Comparison of ENCODE assay signal across 9 mouse cellular contexts in the genomic region with DNA sequence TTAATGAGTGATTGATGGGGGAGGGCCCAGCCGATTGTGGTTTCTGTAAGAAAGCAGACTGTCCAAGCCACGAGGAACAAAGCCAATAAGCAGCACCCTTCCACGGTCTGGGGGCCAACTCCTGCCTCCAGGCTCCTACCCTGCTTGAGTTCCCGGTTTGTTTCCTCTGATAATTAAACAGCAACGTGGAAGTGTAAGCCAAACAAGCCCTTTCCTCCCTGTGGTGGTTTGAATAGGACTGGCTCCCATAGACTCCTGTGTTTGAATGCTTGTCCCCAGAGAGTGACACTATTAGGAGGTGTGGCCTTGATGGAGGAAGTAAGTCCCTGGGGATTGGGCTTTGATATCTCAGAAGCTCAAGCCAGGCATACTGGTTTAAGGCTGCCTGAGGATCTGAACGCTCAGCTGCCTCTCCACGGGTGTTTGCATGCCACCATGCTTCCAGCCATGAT. TPM values are rescaled to one million over a fixed set of nuclear protein-coding genes. Genes with fewer than 3 reads are reported as not detected.
DNase-seq lines count a peak whose midpoint lies in the region; ATAC-seq and TF ChIP-seq lines count a peak whose summit lies in the region.
"Had no signal": no experiment of that assay in that cellular context is flagged by ENCODE, and none has a peak within 500 bp of the region (broad histone marks: within the 10 kb centered on the region; RNA-seq: fewer than 3 reads in every experiment).

No protein-coding gene starts in this region.

- H3K4me1 ChIP-seq in hindbrain, embryonic 10.5 days (replicated peaks) = peaks cover 52% of the 10 kb centered on the region
- peaks cover 22% of the 10 kb centered on the region for H3K4me1 ChIP-seq in hindbrain, embryonic 13.5 days (replicated peaks)
- H3K4me1 ChIP-seq in E14TG2a.4 (replicated peaks; ENCODE audit: low read depth, low read length) = peaks cover 68% of the 10 kb centered on the region
- H3K4me1 ChIP-seq in embryonic facial prominence, embryonic 12.5 days = peaks cover 20% of the 10 kb centered on the region
- H3K4me1 ChIP-seq in lung, embryonic 16.5 days (replicated peaks; ENCODE audit: control insufficient read depth, insufficient read depth, low read length) = peaks cover 36% of the 10 kb centered on the region

- no peak for ATAC-seq in hindbrain, embryonic 13.5 days (ENCODE audit: low FRiP score)
- ATAC-seq in embryonic facial prominence, embryonic 12.5 days (ENCODE audit: insufficient number of reproducible peaks, insufficient read depth, low FRiP score, low TSS enrichment) = no peak
- no peak for ATAC-seq in lung, embryonic 16.5 days (ENCODE audit: low read depth)

- H3K9me3 ChIP-seq in hindbrain, embryonic 10.5 days = no peaks in the 10 kb centered on the region
- no peaks in the 10 kb centered on the region for H3K9me3 ChIP-seq in hindbrain, embryonic 13.5 days
- no peaks in the 10 kb centered on the region for H3K9me3 ChIP-seq in E14TG2a.4 (ENCODE audit: low read length)
- H3K9me3 ChIP-seq in embryonic facial prominence, embryonic 12.5 days = no peaks in the 10 kb centered on the region
- no peaks in the 10 kb centered on the region for H3K9me3 ChIP-seq in lung, embryonic 16.5 days (ENCODE audit: control insufficient read depth, low read length)

- 0 out of 2 replicates have a peak, but pooled peaks cover 2% of the 10 kb centered on the region for H3K27me3 ChIP-seq in hindbrain, embryonic 10.5 days (ENCODE audit: insufficient read depth, poor library complexity, severe bottlenecking)
- no peaks in the 10 kb centered on the region for H3K27me3 ChIP-seq in hindbrain, embryonic 13.5 days
- no peaks in the 10 kb centered on the region for H3K27me3 ChIP-seq in E14TG2a.4 (ENCODE audit: insufficient read depth, low read length)
- no peaks in the 10 kb centered on the region for H3K27me3 ChIP-seq in embryonic facial prominence, embryonic 12.5 days
- no peaks in the 10 kb centered on the region for H3K27me3 ChIP-seq in lung, embryonic 16.5 days (ENCODE audit: control insufficient read depth, insufficient read depth, low read depth, low read length)

- H3K4me3 ChIP-seq in hindbrain, embryonic 10.5 days = peak overlapping the region; percentile 20; the same call in 1 of the 2 replicates
- H3K4me3 ChIP-seq in hindbrain, embryonic 13.5 days = no peak overlapping the region
- peak overlapping the region; percentile 14 for H3K4me3 ChIP-seq in E14TG2a.4 (replicated peaks; ENCODE audit: low read length)
- no peak overlapping the region for H3K4me3 ChIP-seq in embryonic facial prominence, embryonic 12.5 days
- H3K4me3 ChIP-seq in lung, embryonic 16.5 days (ENCODE audit: low read length) = no peak overlapping the region

- no peak overlapping the region for H3K9ac ChIP-seq in hindbrain, embryonic 13.5 days
- no peak overlapping the region for H3K9ac ChIP-seq in embryonic facial prominence, embryonic 12.5 days
- H3K9ac ChIP-seq in lung, embryonic 16.5 days (ENCODE audit: low read length) = no peak overlapping the region

- H3K4me2 ChIP-seq in hindbrain, embryonic 13.5 days = no peak overlapping the region
- no peak overlapping the region for H3K4me2 ChIP-seq in embryonic facial prominence, embryonic 12.5 days (replicated peaks)
- H3K4me2 ChIP-seq in lung, embryonic 16.5 days (ENCODE audit: low read depth, low read length) = 0 out of 2 replicates have a peak overlapping the region, but pooled peaks have one; percentile 9

- WGBS in hindbrain, embryonic 10.5 days = 9% methylated on average over 7 of the region's 7 CpGs
- 6% methylated on average over 7 of the region's 7 CpGs for WGBS in hindbrain, embryonic 13.5 days
- WGBS in embryonic facial prominence, embryonic 12.5 days = 12% methylated on average over 7 of the region's 7 CpGs
- WGBS in lung, embryonic 16.5 days = 9% methylated on average over 7 of the region's 7 CpGs

- DNase-seq in hindbrain, embryonic 10.5 days (ENCODE audit: low spot score) = peak; percentile 36
- no peak for DNase-seq in right cerebral cortex, postnatal 14 days
- no peak for DNase-seq in left cerebral cortex, adult 11 months (ENCODE audit: low spot score)
- no peak for DNase-seq in testis, postnatal 14 days (ENCODE audit: low spot score)
- DNase-seq: right cerebral cortex, postnatal 25 days had no signal

- no peak for TF ChIP-seq CTCF in E14TG2a.4 (conservative IDR thresholded peaks at IDR 0.05; ENCODE audit: low read length)

- no peaks in the 10 kb centered on the region for H3K36me3 ChIP-seq in hindbrain, embryonic 10.5 days
- no peaks in the 10 kb centered on the region for H3K36me3 ChIP-seq in hindbrain, embryonic 13.5 days
- H3K36me3 ChIP-seq in E14TG2a.4 (ENCODE audit: insufficient read depth, low read length) = peaks cover 4% of the 10 kb centered on the region
- H3K36me3 ChIP-seq in embryonic facial prominence, embryonic 12.5 days = no peaks in the 10 kb centered on the region
- no peaks in the 10 kb centered on the region for H3K36me3 ChIP-seq in lung, embryonic 16.5 days (ENCODE audit: control insufficient read depth, insufficient read depth, low read length)

- peak overlapping the region; percentile 92 for H3K27ac ChIP-seq in hindbrain, embryonic 10.5 days
- H3K27ac ChIP-seq in hindbrain, embryonic 13.5 days = no peak overlapping the region
- peak overlapping the region; percentile 19; the same call in 1 of the 2 replicates for H3K27ac ChIP-seq in embryonic facial prominence, embryonic 12.5 days
- H3K27ac ChIP-seq in lung, embryonic 16.5 days (ENCODE audit: low read length) = peak overlapping the region; percentile 62

RNA-seq across cellular contexts. Expression of a gene that starts 1.6 kb away (rescaled TPM):
- 11.5 and 15.1 TPM in 2 replicates for polyA plus RNA-seq in hindbrain, embryonic 10.5 days (2016; fragmentation: Nextera tagmentation; extraction: Ambion mirVana)
- polyA plus RNA-seq in hindbrain, embryonic 13.5 days (2015; fragmentation: Nextera tagmentation; extraction: Ambion mirVana) = 9.0 and 10.2 TPM in 2 replicates
- 19.5 and 22.1 TPM in 2 replicates for polyA plus RNA-seq in embryonic facial prominence, embryonic 12.5 days (2016; fragmentation: Nextera tagmentation; extraction: Ambion mirVana)
- 26.7 and 27.4 TPM in 2 replicates for polyA plus RNA-seq in lung, embryonic 16.5 days (2015; fragmentation: Nextera tagmentation; extraction: Ambion mirVana)

Comparison
In these comparisons a context has a peak if more than half of its experiments do, and no peak if none do; other contexts are left out.
1. H3K4me3 ChIP-seq: peak in hindbrain, embryonic 10.5 days (single experiment) and E14TG2a.4 (single experiment); none in hindbrain, embryonic 13.5 days (single experiment), embryonic facial prominence, embryonic 12.5 days (single experiment) and lung, embryonic 16.5 days (single experiment).